Mouse (Mus musculus): Measurements from ENCODE around the gene Syngr3.

GRCm38 (mm10) chr17:24695326-24696010 lies 5.7 kb upstream of the Syngr3 start:
- no peak for TF ChIP-seq POLR2A (IDR thresholded peaks at IDR 0.05; ENCODE audit: borderline replicate concordance, control insufficient read depth, low read depth, low read length)
- TF ChIP-seq CTCF (IDR thresholded peaks at IDR 0.05; ENCODE audit: control insufficient read depth, insufficient read depth, low read length), result no peak
